Mouse (Mus musculus): ENCODE results near the gene 2900026A02Rik.

- TF ChIP-seq CTCF (IDR thresholded peaks at IDR 0.05; ENCODE audit: low read depth, low read length) = no peak
- no peak for TF ChIP-seq GATA1 (IDR thresholded peaks at IDR 0.05; ENCODE audit: borderline replicate concordance, low read length)
- TF ChIP-seq TAL1 (conservative IDR thresholded peaks at IDR 0.05; ENCODE audit: low read depth, low read length) = no peak
- TF ChIP-seq GATA2 (IDR thresholded peaks at IDR 0.05; ENCODE audit: borderline replicate concordance, low read depth, low read length) = no peak
- no peak for TF ChIP-seq POLR2AphosphoS5 (IDR thresholded peaks at IDR 0.05; ENCODE audit: insufficient replicate concordance, low read depth, low read length)
Observed at GRCm38 (mm10) chr5:113078686-113079085, 142.3 kb downstream of the 2900026A02Rik start.
